Mouse (Mus musculus) CH12.LX (cell line): ENCODE results near the gene Prrc2b.

ENCODE experiments used
- BHLHE40 ChIP-seq: IDR thresholded peaks from 2 replicates; pipeline ENCODE4 v1.6.1; 2011; ENCODE audit warnings: mild to moderate bottlenecking, low read depth, low read length, improper control_type of control experiment
- CTCF ChIP-seq, 2 experiments: IDR thresholded peaks in 1 of 2; conservative IDR thresholded peaks in 1 of 2; 2 replicates each; pipeline ENCODE4 v1.5.1; 2011 to 2012; ENCODE audit warnings: low read depth in 2 of 2, low read length in 2 of 2, improper control_type of control experiment in 1 of 2, inconsistent platforms in 1 of 2, mild to moderate bottlenecking in 1 of 2, moderate library complexity in 1 of 2
- EP300 ChIP-seq: IDR thresholded peaks from 2 replicates; pipeline ENCODE4 v1.6.1; 2011; ENCODE audit warnings: low read length, improper control_type of control experiment
- JUND ChIP-seq: conservative IDR thresholded peaks from 2 replicates; pipeline ENCODE4 v1.6.1; 2011; ENCODE audit warnings: low read depth, low read length, improper control_type of control experiment
- MAX ChIP-seq: IDR thresholded peaks from 2 replicates; pipeline ENCODE4 v1.6.1; 2011; ENCODE audit warnings: low read length, improper control_type of control experiment
- MAZ ChIP-seq: IDR thresholded peaks from 2 replicates; pipeline ENCODE4 v1.6.1; 2012; ENCODE audit warnings: low read depth, mild to moderate bottlenecking, inconsistent platforms, low read length, improper control_type of control experiment, moderate library complexity
- PAX5 ChIP-seq: IDR thresholded peaks from 2 replicates; pipeline ENCODE4 v1.6.1; 2012; ENCODE audit warnings: low read length, inconsistent platforms, mixed read lengths
- POLR2A ChIP-seq: IDR thresholded peaks from 2 replicates; pipeline ENCODE4 v1.6.1; 2011; ENCODE audit warnings: low read depth, mild to moderate bottlenecking, improper control_type of control experiment, low read length
- ZMIZ1 ChIP-seq: IDR thresholded peaks from 2 replicates; pipeline ENCODE4 v1.6.1; 2012; ENCODE audit warnings: low read depth, mild to moderate bottlenecking, inconsistent platforms, low read length, improper control_type of control experiment

GRCm38 (mm10) chr2:32246741-32247140 lies 95.9 kb downstream of the Prrc2b start:
- TF ChIP-seq PAX5 (no peak), EP300 (no peak), CTCF (conservative IDR thresholded peaks at IDR 0.05 in 1 of 2, IDR thresholded peaks at IDR 0.05 in 1 of 2; ENCODE audit: low read depth in 2 of 2, low read length in 2 of 2) (no peak), MAZ (no peak), BHLHE40 (no peak), ZMIZ1 (no peak), POLR2A (no peak), JUND (no peak), MAX (no peak)
